ENCODE assay signal across 30 mouse cellular contexts in the genomic region with DNA sequence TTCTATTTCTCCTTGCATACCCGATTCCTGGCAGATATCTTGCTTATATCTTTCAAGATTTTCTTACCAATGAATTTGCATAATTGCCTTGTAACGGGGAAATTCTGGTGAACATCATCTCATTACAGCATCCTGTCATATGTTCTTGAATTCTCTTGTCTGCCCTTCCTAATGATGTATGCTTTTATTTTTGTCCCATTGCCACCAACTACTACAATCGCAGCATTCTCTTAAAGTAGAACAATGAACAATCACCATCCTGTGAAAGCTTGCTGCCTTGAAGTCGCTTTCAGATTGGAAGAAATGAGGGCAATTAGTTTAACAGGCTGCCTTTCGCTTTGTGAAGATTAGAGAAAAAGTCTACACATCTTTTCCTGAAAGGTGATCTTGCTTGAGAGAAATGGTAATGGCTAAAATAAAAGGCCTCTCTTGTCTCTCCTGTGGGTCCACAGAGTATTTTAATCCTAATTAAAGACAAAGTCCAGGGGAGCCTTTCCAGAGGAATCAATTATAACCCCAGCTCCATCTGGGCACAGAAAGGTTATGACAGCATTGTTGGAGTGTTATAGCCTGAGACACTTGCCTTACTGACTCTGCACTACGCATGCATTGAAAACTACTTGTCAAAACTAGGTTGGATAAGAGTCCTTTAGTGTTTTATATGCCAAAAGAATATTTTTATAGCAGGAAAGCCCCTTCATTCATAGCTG.
DNase-seq lines count a peak whose midpoint lies in the region; ATAC-seq and TF ChIP-seq lines count a peak whose summit lies in the region.
"Had no signal": no experiment of that assay in that cellular context is flagged by ENCODE, and none has a peak within 500 bp of the region (broad histone marks: within the 10 kb centered on the region; RNA-seq: fewer than 3 reads in every experiment).

No protein-coding gene starts in this region.

- no peaks in the 10 kb centered on the region for H3K27me3 ChIP-seq in forebrain, embryonic 11.5 days (ENCODE audit: control insufficient read depth, insufficient read depth, low read length)
- no peaks in the 10 kb centered on the region for H3K27me3 ChIP-seq in forebrain, embryonic 10.5 days (ENCODE audit: poor library complexity, severe bottlenecking)
- no peaks in the 10 kb centered on the region for H3K27me3 ChIP-seq in CH12.LX (replicated peaks)
- no peaks in the 10 kb centered on the region for H3K27me3 ChIP-seq in forebrain, embryonic 13.5 days
- H3K27me3 ChIP-seq in midbrain, embryonic 16.5 days (ENCODE audit: control insufficient read depth, insufficient read depth, low read depth, low read length) = no peaks in the 10 kb centered on the region
- H3K27me3 ChIP-seq: embryonic facial prominence, embryonic 13.5 days; hindbrain, embryonic 13.5 days had no signal

- intact Hi-C loops in gastrocnemius, postnatal 14 days (cut with DNase I; ENCODE audit: low total_unique reads) = no loop called here

- no peak for DNase-seq in forebrain, embryonic 11.5 days (ENCODE audit: low spot score)
- no peak for DNase-seq in forebrain, embryonic 10.5 days (ENCODE audit: extremely low spot score, low spot score)
- peak; percentile 17 for DNase-seq in CH12.LX (ENCODE audit: extremely low read depth)
- DNase-seq in gastrocnemius, postnatal 14 days = no peak
- DNase-seq in kidney, adult 18-20 months = no peak
- DNase-seq in urinary bladder, postnatal 36 days (ENCODE audit: low spot score in 2 of 2) = no peak
- DNase-seq: adrenal gland, postnatal 10 days; cerebellum, adult 18-20 months; cerebellum, postnatal 10 days; gastrocnemius, postnatal 25 days; heart, adult 11 months; heart, postnatal 4 days; kidney, postnatal 14 days; layer of hippocampus, adult 9-11 months; liver; lung, adult 2 months; lung, postnatal 14 days; right cerebral cortex, postnatal 4 days; thymus, adult 2 months; thymus, postnatal 4 days had no signal

- H3K9me3 ChIP-seq in forebrain, embryonic 11.5 days (ENCODE audit: control insufficient read depth, low read length) = no peaks in the 10 kb centered on the region
- no peaks in the 10 kb centered on the region for H3K9me3 ChIP-seq in forebrain, embryonic 10.5 days
- H3K9me3 ChIP-seq in CH12.LX (replicated peaks; ENCODE audit: low read length) = no peaks in the 10 kb centered on the region
- H3K9me3 ChIP-seq in forebrain, embryonic 13.5 days (replicated peaks) = no peaks in the 10 kb centered on the region
- H3K9me3 ChIP-seq in midbrain, embryonic 16.5 days (replicated peaks; ENCODE audit: control insufficient read depth, low read length, poor library complexity, severe bottlenecking) = no peaks in the 10 kb centered on the region
- H3K9me3 ChIP-seq: embryonic facial prominence, embryonic 13.5 days; G1E; hindbrain, embryonic 13.5 days had no signal

- WGBS in forebrain, embryonic 11.5 days = 43% methylated on average over 6 of the region's 6 CpGs
- 56% methylated on average over 6 of the region's 6 CpGs for WGBS in forebrain, embryonic 10.5 days
- WGBS in forebrain, embryonic 13.5 days = 31% methylated on average over 6 of the region's 6 CpGs
- WGBS in midbrain, embryonic 16.5 days = 59% methylated on average over 6 of the region's 6 CpGs

- no peak for TF ChIP-seq EP300 in CH12.LX (IDR thresholded peaks at IDR 0.05; ENCODE audit: low read length)

- H3K79me2 ChIP-seq in CH12.LX (replicated peaks; ENCODE audit: control insufficient read depth, extremely low read depth, insufficient read depth, poor library complexity, severe bottlenecking) = no peaks in the 10 kb centered on the region

- no peaks in the 10 kb centered on the region for H3K4me1 ChIP-seq in forebrain, embryonic 11.5 days (replicated peaks; ENCODE audit: control insufficient read depth, insufficient read depth, low read length)
- peaks cover 9% of the 10 kb centered on the region for H3K4me1 ChIP-seq in forebrain, embryonic 10.5 days
- no peaks in the 10 kb centered on the region for H3K4me1 ChIP-seq in CH12.LX (ENCODE audit: control insufficient read depth in 1 of 2, insufficient read depth in 2 of 2)
- no peaks in the 10 kb centered on the region for H3K4me1 ChIP-seq in forebrain, embryonic 13.5 days
- H3K4me1 ChIP-seq in midbrain, embryonic 16.5 days (ENCODE audit: control insufficient read depth, insufficient read depth, low read length) = no peaks in the 10 kb centered on the region
- H3K4me1 ChIP-seq: embryonic facial prominence, embryonic 13.5 days; hindbrain, embryonic 13.5 days had no signal

- TF ChIP-seq RAD21 in CH12.LX (IDR thresholded peaks at IDR 0.05; ENCODE audit: low read depth, low read length) = no peak

- H3K4me3 ChIP-seq in forebrain, embryonic 11.5 days (ENCODE audit: low read depth, low read length) = no peak overlapping the region
- no peak overlapping the region for H3K4me3 ChIP-seq in forebrain, embryonic 10.5 days
- no peak overlapping the region for H3K4me3 ChIP-seq in CH12.LX (replicated peaks in 1 of 3; ENCODE audit: low read depth in 2 of 3, low read length in 2 of 3, poor library complexity in 1 of 3)
- H3K4me3 ChIP-seq in forebrain, embryonic 13.5 days = no peak overlapping the region
- H3K4me3 ChIP-seq in midbrain, embryonic 16.5 days (ENCODE audit: low read depth, low read length) = no peak overlapping the region
- H3K4me3 ChIP-seq: embryonic facial prominence, embryonic 13.5 days; hindbrain, embryonic 13.5 days; myocyte had no signal

- H3K36me3 ChIP-seq in forebrain, embryonic 11.5 days (ENCODE audit: control insufficient read depth, insufficient read depth, low read length) = no peaks in the 10 kb centered on the region
- H3K36me3 ChIP-seq in forebrain, embryonic 10.5 days (replicated peaks) = no peaks in the 10 kb centered on the region
- H3K36me3 ChIP-seq in CH12.LX (replicated peaks in 1 of 2; ENCODE audit: control insufficient read depth in 1 of 2, insufficient read depth in 1 of 2, low read length in 1 of 2) = no peaks in the 10 kb centered on the region
- H3K36me3 ChIP-seq in forebrain, embryonic 13.5 days (ENCODE audit: poor library complexity, severe bottlenecking) = no peaks in the 10 kb centered on the region
- no peaks in the 10 kb centered on the region for H3K36me3 ChIP-seq in midbrain, embryonic 16.5 days (ENCODE audit: control insufficient read depth, insufficient read depth, low read length)
- H3K36me3 ChIP-seq: embryonic facial prominence, embryonic 13.5 days; G1E; hindbrain, embryonic 13.5 days had no signal

- in situ Hi-C loops in CH12.LX (cut with MboI; ENCODE audit: low pct_ligation_motif_present, low pct_unique_long_range_greater_than_20kb, low sequenced_read_pairs) = no loop called here

- no peak overlapping the region for H3K9ac ChIP-seq in forebrain, embryonic 11.5 days (ENCODE audit: low read length)
- H3K9ac ChIP-seq in CH12.LX (ENCODE audit: insufficient read depth, low read depth) = no peak overlapping the region
- H3K9ac ChIP-seq in forebrain, embryonic 13.5 days = no peak overlapping the region
- H3K9ac ChIP-seq in midbrain, embryonic 16.5 days (ENCODE audit: low read depth, low read length) = no peak overlapping the region
- H3K9ac ChIP-seq: embryonic facial prominence, embryonic 13.5 days; hindbrain, embryonic 13.5 days; liver, embryonic 14.5 days had no signal

- dilution Hi-C loops in CH12.LX (cut with MboI; ENCODE audit: extremely low pct_ligation_motif_present, extremely low pct_unique_long_range_greater_than_20kb, low sequenced_read_pairs) = no loop called here

- TF ChIP-seq POLR2A in CH12.LX (IDR thresholded peaks at IDR 0.05; ENCODE audit: low read depth, low read length) = no peak

- ATAC-seq in forebrain, embryonic 11.5 days (replicated peaks; ENCODE audit: low FRiP score) = peak; percentile 71
- peak; percentile 66; the same call in 1 of the 2 replicates for ATAC-seq in forebrain, embryonic 13.5 days
- peak; percentile 79 for ATAC-seq in midbrain, embryonic 16.5 days
- ATAC-seq: intestine, embryonic 16.5 days; Patski had no signal

- no peak for TF ChIP-seq CTCF in CH12.LX (conservative IDR thresholded peaks at IDR 0.05 in 1 of 2, IDR thresholded peaks at IDR 0.05 in 1 of 2; ENCODE audit: low read depth in 2 of 2, low read length in 2 of 2)

- no peak overlapping the region for H3K4me2 ChIP-seq in forebrain, embryonic 11.5 days (ENCODE audit: low read depth, low read length, severe bottlenecking)
- no peak overlapping the region for H3K4me2 ChIP-seq in CH12.LX (ENCODE audit: insufficient read depth, low read depth, poor library complexity, severe bottlenecking)
- no peak overlapping the region for H3K4me2 ChIP-seq in forebrain, embryonic 13.5 days
- H3K4me2 ChIP-seq in midbrain, embryonic 16.5 days (ENCODE audit: low read length) = no peak overlapping the region
- H3K4me2 ChIP-seq: embryonic facial prominence, embryonic 13.5 days; heart, embryonic 11.5 days; hindbrain, embryonic 13.5 days had no signal

- H3K27ac ChIP-seq in forebrain, embryonic 11.5 days (ENCODE audit: low read depth, low read length) = no peak overlapping the region
- no peak overlapping the region for H3K27ac ChIP-seq in forebrain, embryonic 10.5 days
- H3K27ac ChIP-seq in CH12.LX (ENCODE audit: insufficient read depth, low read depth) = no peak overlapping the region
- H3K27ac ChIP-seq in forebrain, embryonic 13.5 days = no peak overlapping the region
- no peak overlapping the region for H3K27ac ChIP-seq in midbrain, embryonic 16.5 days (ENCODE audit: low read length)
- H3K27ac ChIP-seq: embryonic facial prominence, embryonic 13.5 days; hindbrain, embryonic 13.5 days; liver, embryonic 14.5 days had no signal

TF ChIP-seq in CH12.LX, 34 proteins besides CTCF, POLR2A, EP300 and RAD21:
- TF ChIP-seq E2F4 (IDR thresholded peaks at IDR 0.05; ENCODE audit: insufficient replicate concordance, low read depth, low read length) = no peak
- no peak for TF ChIP-seq MEF2A (IDR thresholded peaks at IDR 0.05; ENCODE audit: borderline replicate concordance, low read depth, low read length)
- no peak for TF ChIP-seq TCF12 (IDR thresholded peaks at IDR 0.05; ENCODE audit: low read depth, low read length)
- TF ChIP-seq MAFK (IDR thresholded peaks at IDR 0.05; ENCODE audit: insufficient replicate concordance, low read length) = no peak
- TF ChIP-seq USF1 (IDR thresholded peaks at IDR 0.05; ENCODE audit: low read depth, low read length) = no peak
- no peak for TF ChIP-seq BHLHE40 (IDR thresholded peaks at IDR 0.05; ENCODE audit: low read depth, low read length)
- TF ChIP-seq NRF1 (IDR thresholded peaks at IDR 0.05; ENCODE audit: low read depth, low read length) = no peak
